Mouse (Mus musculus) heart, adult 2 months (tissue): ENCODE data around the gene Chn1.

Source experiments
- CTCF ChIP-seq: fragments of 200-600 bp; IDR thresholded peaks from 2 replicates; pipeline ENCODE4 v1.8.1; 2022; ENCODE audit warnings: antibody characterized with exemption, mild to moderate bottlenecking, moderate library complexity
- EP300 ChIP-seq: fragments of 200-500 bp; IDR thresholded peaks from 2 replicates; pipeline ENCODE4 v1.6.1; 2011; ENCODE audit warnings: low read depth, low read length, control low read depth; ENCODE audit not compliant: insufficient read depth
- POLR2A ChIP-seq: fragments of 200-500 bp; IDR thresholded peaks from 2 replicates; pipeline ENCODE4 v1.6.1; 2011; ENCODE audit warnings: mild to moderate bottlenecking, low read depth, low read length, control low read depth; ENCODE audit not compliant: insufficient read depth

DNA sequence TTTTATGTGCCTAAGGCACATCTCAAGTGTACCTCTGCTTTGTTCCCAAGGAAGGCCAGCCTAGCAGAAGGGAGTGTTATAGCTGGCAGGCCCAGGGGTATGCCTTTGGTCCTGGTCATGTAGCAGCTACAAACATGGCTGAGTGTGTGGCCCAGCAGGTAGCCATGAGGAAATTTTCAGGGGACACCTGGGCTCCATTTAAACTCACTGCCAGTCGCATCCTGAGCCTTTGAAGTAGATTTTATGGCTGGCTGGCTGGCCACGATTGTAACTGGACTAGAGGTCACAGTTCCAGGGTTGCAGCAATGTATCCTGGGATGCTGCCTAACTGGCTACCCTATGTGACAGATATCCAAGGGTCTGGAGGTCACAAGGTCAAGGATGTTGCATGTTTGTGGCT lies 174.5 kb downstream of the Chn1 start:
- TF ChIP-seq CTCF (no peak), POLR2A (no peak), EP300 (no peak)
